Mouse (Mus musculus): ENCODE results near the gene Timm10. TPM values are rescaled to one million over a fixed set of nuclear protein-coding genes. Genes with fewer than 3 reads are reported as not detected.
A peak's percentile ranks its signal among the peaks of the same experiment; 100 is the strongest.

The Timm10 gene
- polyA plus RNA-seq, 1 experiment from 2014 or later, result 44.3 TPM

DNA sequence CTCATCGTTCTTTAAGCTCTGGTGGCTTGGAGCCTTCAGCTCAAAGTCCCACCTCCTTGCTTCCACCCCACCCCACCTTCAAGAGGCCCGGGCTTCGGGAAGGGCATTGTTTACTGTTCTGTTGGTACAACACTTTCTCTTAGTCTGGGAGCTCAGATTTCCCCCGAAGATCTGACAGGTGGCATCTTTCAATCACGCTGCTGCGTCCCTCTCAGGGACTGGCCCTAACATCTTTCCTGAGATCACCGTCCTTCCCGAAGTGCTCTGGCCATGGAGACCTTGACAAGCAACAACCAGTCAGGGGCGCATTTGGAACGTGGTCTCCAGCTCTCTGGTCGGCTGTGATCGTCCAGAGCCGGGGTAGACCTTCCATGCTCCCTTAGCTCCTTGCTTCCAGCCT lies 4.2 kb upstream of the Timm10 start, which contains the start of gene Smtnl1:
Gene Smtnl1 (minus strand): TSS at position 101 of the 400 bp plus-strand sequence.
- H3K4me2 ChIP-seq, result no peak within 1 kb of the TSS
- no peaks in the 10 kb centered on the region for H3K9me3 ChIP-seq
- H3K9ac ChIP-seq, result no peak within 1 kb of the TSS
- H3K4me1 ChIP-seq, result peaks cover 3% of the 10 kb centered on the region
- no peaks in the 10 kb centered on the region for H3K36me3 ChIP-seq
- H3K4me3 ChIP-seq, result no peak within 1 kb of the TSS
- no peak within 1 kb of the TSS for H3K27ac ChIP-seq
- 34% methylated on average over 13 of the region's 13 CpGs for WGBS
- no peak for ATAC-seq (ENCODE audit: borderline replicate concordance, extremely low read depth, low FRiP score, low TSS enrichment)
- H3K27me3 ChIP-seq, result 0 out of 2 replicates have a peak, but pooled peaks cover 4% of the 10 kb centered on the region

DNA sequence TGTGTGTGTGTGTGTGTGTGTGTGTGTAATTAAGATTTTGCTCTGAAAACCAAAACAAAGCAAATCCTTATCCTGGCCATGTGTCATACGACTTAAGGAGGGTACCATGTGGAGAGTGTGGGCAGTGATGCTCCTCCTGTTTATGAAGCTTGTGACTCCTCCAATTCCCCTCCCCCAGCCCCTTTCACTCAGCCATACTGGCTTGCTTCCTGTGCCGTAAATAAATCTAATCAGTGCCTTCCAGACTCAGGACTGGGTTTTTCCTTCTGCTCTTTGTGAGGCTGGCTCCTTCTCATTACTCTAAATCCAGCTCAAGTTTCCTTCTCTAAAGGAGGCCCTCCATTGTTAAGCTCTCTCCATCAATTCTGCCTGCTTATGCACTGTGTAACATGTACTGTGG lies 3.6 kb upstream of the Timm10 start:
- H3K4me3 ChIP-seq, result no peak overlapping the region
- H3K4me1 ChIP-seq, result peaks cover 10% of the 10 kb centered on the region
- H3K27ac ChIP-seq, result no peak overlapping the region
- no peaks in the 10 kb centered on the region for H3K9me3 ChIP-seq
- 0 out of 2 replicates have a peak, but pooled peaks cover 4% of the 10 kb centered on the region for H3K27me3 ChIP-seq
- H3K4me2 ChIP-seq, result no peak overlapping the region
- WGBS, result 43% methylated on average over 2 of the region's 2 CpGs
- no peak for ATAC-seq (ENCODE audit: borderline replicate concordance, extremely low read depth, low FRiP score, low TSS enrichment)
- H3K9ac ChIP-seq, result no peak overlapping the region
- no peaks in the 10 kb centered on the region for H3K36me3 ChIP-seq

DNA sequence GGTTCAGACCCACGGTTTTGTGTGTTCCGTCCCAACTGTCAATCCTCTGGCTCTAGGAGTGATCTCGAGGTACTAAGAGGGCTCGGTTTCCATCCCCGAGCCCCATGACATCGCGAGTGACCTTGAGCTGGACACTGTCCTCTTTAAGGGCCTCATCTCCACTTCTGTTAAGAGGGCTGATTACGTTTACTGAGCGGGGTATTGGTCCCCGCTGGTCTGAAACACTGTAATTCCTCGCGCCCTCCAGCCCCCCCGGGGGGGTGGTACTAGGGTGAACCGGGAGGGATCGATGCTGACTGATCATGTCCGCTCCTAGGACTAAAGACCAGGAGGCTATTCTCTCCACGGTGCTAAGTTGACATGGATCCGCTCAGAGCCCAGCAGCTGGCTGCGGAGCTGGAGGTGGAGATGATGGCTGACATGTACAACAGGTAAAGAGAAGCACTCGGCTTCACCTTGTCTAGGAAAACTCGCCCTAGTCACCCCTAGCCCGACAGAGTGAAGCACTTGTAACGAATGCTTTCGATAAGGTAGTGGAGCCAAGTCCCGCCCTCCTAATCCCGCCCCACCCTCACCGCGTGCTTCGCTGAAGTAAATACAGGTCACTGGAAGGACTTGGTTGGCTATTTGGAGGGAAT lies 605 bp downstream of the Timm10 start:
- H3K27ac ChIP-seq, result no peak overlapping the region
- ATAC-seq (ENCODE audit: borderline replicate concordance, extremely low read depth, low FRiP score, low TSS enrichment), result peak; percentile 10; the same call in 1 of the 2 replicates
- WGBS, result under 1% methylated on average over 29 of the region's 29 CpGs
- H3K36me3 ChIP-seq, result peaks cover 5% of the 10 kb centered on the region; the same call in 1 of the 2 replicates
- no peaks in the 10 kb centered on the region for H3K27me3 ChIP-seq
- H3K4me1 ChIP-seq, result peaks cover 12% of the 10 kb centered on the region
- no peaks in the 10 kb centered on the region for H3K9me3 ChIP-seq
- H3K4me3 ChIP-seq, result peak overlapping the region; percentile 57
- H3K9ac ChIP-seq, result peak overlapping the region; percentile 60
- peak overlapping the region; percentile 95 for H3K4me2 ChIP-seq

DNA sequence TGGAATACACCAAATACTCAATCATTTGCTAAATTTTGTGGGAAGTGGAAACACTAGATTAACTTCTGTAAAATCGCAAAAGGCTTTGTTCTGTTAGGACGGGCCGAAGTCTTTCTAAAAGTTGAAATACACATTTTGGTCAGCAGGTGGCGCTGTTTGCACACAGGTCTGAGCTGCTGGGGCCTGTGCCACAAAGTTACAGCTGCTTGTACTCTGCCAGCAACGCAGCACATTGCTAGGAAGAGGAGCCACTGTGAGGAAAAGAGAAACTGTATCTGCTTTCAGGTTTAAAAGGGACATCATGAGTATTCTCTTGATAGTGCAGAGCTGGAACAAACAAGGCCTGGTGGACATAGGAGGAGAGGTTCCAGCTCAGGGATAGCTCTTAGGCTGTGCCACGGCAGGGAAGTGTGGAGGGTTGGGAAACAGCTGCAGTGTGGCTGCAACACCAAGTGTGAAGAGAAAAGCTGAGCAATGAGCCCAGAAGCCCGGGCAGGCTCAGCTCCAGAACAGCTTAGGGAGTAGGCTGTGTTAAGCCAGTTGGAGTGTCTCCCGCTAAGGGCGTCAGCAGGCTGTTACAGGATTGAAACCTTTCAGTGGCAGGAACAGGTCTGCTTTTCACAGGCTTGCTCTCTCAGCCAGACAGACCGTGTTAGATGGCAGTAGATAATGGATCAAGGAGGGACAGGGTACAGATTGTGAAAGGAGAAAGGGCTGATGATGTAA lies 5.0 kb downstream of the Timm10 start:
- peak; percentile 81 for ATAC-seq (ENCODE audit: borderline replicate concordance, extremely low read depth, low FRiP score, low TSS enrichment)
- Histone ChIP-seq H3K4me2 (no peak overlapping the region), H3K9ac (no peak overlapping the region)

DNA sequence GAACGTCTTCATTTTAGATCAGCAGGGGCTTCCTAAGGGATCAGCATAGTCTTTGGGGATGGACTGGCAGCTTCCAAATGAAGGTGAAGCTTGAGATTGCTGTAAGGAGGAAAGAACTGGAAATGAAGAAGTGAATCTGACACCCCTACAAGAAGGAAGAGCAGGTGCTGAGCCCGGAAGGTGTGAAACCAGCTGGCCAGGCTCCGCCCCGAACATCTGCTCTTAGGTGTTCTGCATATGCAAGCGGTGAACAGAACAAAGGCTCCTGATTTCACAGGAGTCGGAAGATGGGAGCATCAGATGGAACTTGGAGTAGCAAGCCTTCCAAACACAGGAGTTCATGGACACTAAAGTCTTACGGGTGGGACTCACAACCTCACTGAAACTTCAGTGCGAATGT lies 10.3 kb downstream of the Timm10 start:
- WGBS, result 49% methylated on average over 8 of the region's 8 CpGs

More for the DNA sequence above, 5.0 kb downstream of the Timm10 start:
- WGBS, result 19% methylated on average over 10 of the region's 10 CpGs
- Histone ChIP-seq H3K4me3 (no peak overlapping the region), H3K27ac (peak overlapping the region; percentile 66), H3K9me3 (no peaks in the 10 kb centered on the region), H3K4me1 (peaks cover 15% of the 10 kb centered on the region), H3K27me3 (0 out of 2 replicates have a peak, but pooled peaks cover 5% of the 10 kb centered on the region), H3K36me3 (peaks cover 5% of the 10 kb centered on the region; the same call in 1 of the 2 replicates)

DNA sequence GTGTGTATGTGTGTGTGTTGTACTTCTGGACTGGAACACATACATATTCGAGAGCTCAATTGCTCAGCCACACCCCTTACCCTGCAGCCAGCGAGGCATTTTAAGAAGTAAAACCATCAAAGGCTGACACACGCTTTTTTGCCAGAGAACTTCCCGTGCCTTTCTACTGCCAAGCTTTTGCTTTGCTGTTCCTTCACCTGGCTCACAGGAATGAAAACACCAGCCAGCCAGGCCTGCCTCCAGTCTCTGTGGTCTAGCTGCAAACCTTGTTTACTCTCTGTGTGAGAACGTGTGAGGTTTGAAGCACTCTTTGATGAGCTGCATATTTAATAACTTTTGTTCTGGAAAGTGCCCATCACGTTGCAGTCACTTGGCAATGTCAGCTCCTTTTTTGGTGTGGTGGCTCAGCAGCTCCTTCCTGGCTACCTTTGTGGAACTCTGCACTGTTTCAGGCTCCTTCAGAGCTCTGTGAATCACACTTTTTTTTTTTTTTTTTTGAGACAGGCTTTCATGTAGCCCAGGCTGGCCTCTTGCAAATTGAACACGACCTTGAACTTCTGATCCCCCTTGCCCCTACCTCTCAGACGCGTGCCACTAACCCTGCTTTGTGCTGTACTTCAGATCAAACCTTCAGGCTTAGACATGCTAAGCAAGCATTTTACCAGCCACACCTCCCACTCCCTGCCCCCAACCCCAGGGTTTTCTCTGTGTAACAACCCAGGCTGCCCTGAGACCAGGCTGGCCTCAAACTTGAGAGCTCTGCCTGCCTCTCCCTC lies 11.2 kb downstream of the Timm10 start:
- no peaks in the 10 kb centered on the region for H3K9me3 ChIP-seq
- no peak overlapping the region for H3K9ac ChIP-seq
- no peaks in the 10 kb centered on the region for H3K36me3 ChIP-seq
- H3K27me3 ChIP-seq, result peaks cover 13% of the 10 kb centered on the region; the same call in 1 of the 2 replicates
- no peak for ATAC-seq (ENCODE audit: borderline replicate concordance, extremely low read depth, low FRiP score, low TSS enrichment)
- WGBS, result 27% methylated on average over 9 of the region's 9 CpGs
- H3K4me1 ChIP-seq, result peaks cover 30% of the 10 kb centered on the region
- no peak overlapping the region for H3K27ac ChIP-seq
- H3K4me3 ChIP-seq, result no peak overlapping the region
- peak overlapping the region; percentile 97 for H3K4me2 ChIP-seq

More for the DNA sequence above, 10.3 kb downstream of the Timm10 start:
- peaks cover 31% of the 10 kb centered on the region for H3K4me1 ChIP-seq
- H3K4me3 ChIP-seq, result no peak overlapping the region
- no peak for ATAC-seq (ENCODE audit: borderline replicate concordance, extremely low read depth, low FRiP score, low TSS enrichment)
- H3K9ac ChIP-seq, result no peak overlapping the region
- no peaks in the 10 kb centered on the region for H3K9me3 ChIP-seq
- no peak overlapping the region for H3K27ac ChIP-seq
- peaks cover 13% of the 10 kb centered on the region; the same call in 1 of the 2 replicates for H3K27me3 ChIP-seq
- H3K36me3 ChIP-seq, result no peaks in the 10 kb centered on the region
- no peak overlapping the region for H3K4me2 ChIP-seq

DNA sequence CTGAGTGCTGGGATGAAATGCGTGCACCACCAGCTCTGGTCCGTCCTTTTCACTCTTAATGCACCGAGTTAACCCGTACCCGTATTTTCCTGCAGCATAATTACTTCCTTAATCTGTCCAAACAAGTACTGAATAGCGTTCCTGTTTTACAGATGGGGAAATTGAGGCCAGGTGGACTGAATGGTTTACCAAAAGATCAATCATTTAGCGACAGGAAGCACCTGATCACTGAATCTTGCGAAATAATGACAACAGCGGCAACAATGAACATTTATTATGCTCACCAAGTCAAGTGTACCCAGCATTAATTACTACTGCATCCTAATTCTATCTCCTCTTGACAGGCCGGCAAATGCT lies 11.8 kb downstream of the Timm10 start, which contains the start of gene Slc43a1:
Gene Slc43a1 (plus strand): TSS at position 258 of the 357 bp plus-strand sequence.
- 27% methylated on average over 10 of the region's 10 CpGs for WGBS
- Histone ChIP-seq H3K36me3 (no peaks in the 10 kb centered on the region), H3K9ac (peak within 1 kb of the TSS; percentile 70), H3K4me2 (peak within 1 kb of the TSS; percentile 97), H3K4me1 (peaks cover 30% of the 10 kb centered on the region), H3K4me3 (peak within 1 kb of the TSS; percentile 63), H3K9me3 (no peaks in the 10 kb centered on the region), H3K27me3 (peaks cover 13% of the 10 kb centered on the region; the same call in 1 of the 2 replicates), H3K27ac (peak within 1 kb of the TSS; percentile 93)
- no peak for ATAC-seq (ENCODE audit: borderline replicate concordance, extremely low read depth, low FRiP score, low TSS enrichment)

DNA sequence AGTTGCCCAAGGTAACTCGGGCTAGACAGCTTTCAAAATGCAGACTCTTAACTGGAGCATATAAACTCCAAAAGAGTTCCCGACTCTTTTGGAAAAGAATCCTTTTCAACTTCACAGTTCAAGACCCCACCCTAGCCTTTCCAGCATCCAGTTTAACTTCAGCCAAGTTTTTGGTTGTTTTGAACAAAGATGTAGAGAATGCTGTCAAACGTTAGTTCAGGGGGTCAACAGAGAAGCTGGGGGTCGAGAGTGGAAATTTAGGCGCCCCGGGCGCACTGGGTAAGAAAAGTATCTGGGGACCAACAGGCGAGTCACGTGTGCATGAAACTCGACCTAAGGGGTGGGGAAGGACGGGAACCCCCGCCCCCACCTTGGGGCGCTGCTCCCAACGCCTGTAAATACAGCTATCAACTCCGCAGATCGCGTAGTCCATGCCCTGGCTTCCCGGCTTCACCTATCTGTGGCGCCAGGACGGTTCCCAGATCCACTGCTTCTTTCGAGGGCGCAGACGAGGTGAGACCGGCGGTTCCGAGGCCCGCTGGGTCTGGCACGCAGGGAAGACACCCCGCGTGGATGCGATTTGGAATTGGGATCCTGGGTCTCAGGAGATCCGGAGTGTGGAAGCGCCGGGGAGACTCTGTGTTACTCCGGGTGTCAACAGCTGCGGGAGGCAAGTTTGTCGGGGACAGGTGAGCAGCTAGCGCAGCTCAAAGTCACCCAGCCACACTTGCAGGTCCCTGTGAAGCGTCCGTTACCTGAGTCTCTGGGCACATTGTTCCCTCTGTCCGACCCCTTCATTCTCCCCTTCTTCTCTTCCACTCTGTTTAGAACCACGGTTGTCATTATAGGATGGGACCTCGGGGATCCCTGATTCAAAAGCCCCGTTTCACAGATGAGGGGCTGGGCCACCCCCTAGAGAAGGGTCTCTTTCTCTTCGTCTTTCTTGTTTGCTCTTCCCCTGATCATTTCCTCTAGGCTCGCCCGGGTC lies 12.5 kb downstream of the Timm10 start:
- peak; percentile 27; the same call in 1 of the 2 replicates for ATAC-seq (ENCODE audit: borderline replicate concordance, extremely low read depth, low FRiP score, low TSS enrichment)

DNA sequence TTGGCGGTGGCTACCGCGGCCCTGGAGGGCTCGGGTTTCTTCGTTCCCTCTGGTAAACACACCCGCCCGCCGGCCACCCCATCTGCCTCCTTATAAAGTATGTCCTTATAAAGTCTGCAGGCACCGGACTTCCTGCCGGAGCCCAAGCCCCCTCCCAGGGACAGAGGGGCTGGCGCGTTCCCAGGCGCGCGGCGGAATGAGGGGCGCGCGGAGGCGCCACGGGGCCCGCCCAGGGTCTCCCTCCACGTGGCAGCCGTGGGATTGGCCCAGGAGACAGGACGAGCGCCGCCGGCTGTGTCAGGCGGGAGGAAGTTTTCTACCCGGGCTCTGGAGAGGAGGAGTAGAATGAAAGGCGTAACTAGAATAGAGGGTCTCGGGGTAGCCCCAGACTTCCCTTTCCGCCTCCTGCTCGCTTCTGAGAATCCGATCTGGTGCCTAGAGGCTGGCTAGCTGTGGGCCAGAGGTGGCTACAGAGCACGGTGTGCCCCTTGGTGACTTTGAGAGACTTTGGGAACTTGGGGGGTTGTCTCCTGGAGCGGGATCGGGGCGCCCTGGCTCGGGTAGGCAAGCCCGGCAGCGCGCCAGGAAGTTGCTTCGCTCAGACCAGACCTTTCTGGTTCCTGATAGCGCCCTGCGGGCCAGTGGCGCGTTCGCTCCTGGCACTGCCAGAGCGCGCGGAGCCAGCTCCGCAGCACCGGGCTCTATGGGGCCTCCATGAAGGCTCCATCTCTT lies 13.4 kb downstream of the Timm10 start:
- peak; percentile 91 for ATAC-seq (ENCODE audit: borderline replicate concordance, extremely low read depth, low FRiP score, low TSS enrichment)
- Histone ChIP-seq H3K27me3 (peaks cover 13% of the 10 kb centered on the region; the same call in 1 of the 2 replicates), H3K27ac (peak overlapping the region; percentile 93), H3K4me2 (peak overlapping the region; percentile 97), H3K4me3 (peak overlapping the region; percentile 63), H3K9ac (peak overlapping the region; percentile 70), H3K4me1 (peaks cover 36% of the 10 kb centered on the region), H3K9me3 (no peaks in the 10 kb centered on the region), H3K36me3 (no peaks in the 10 kb centered on the region)
- WGBS, result under 1% methylated on average over 54 of the region's 54 CpGs

More for the DNA sequence above, 12.5 kb downstream of the Timm10 start:
- H3K4me1 ChIP-seq, result peaks cover 30% of the 10 kb centered on the region
- peak overlapping the region; percentile 97 for H3K4me2 ChIP-seq
- WGBS, result under 1% methylated on average over 47 of the region's 47 CpGs
- H3K4me3 ChIP-seq, result peak overlapping the region; percentile 63
- H3K36me3 ChIP-seq, result no peaks in the 10 kb centered on the region
- peak overlapping the region; percentile 70 for H3K9ac ChIP-seq
- H3K27ac ChIP-seq, result peak overlapping the region; percentile 93
- H3K9me3 ChIP-seq, result no peaks in the 10 kb centered on the region
- H3K27me3 ChIP-seq, result peaks cover 13% of the 10 kb centered on the region; the same call in 1 of the 2 replicates

Data from lung, embryonic 15.5 days (tissue).